Mouse (Mus musculus): ENCODE measurements around the gene Gpx1.
"Not testable (repeated sequence)": the region's sequence is repeated elsewhere in the genome, so short reads cannot be mapped to it uniquely, and the experiment has no call there.

Gpx1 gene

GRCm38 (mm10) chr9:108338886-108339781 is at the start of gene Gpx1:
Gpx1 (plus strand) TSS chr9:108338903.
- DNase-seq (ENCODE audit: low spot score): peak; percentile 88

DNA sequence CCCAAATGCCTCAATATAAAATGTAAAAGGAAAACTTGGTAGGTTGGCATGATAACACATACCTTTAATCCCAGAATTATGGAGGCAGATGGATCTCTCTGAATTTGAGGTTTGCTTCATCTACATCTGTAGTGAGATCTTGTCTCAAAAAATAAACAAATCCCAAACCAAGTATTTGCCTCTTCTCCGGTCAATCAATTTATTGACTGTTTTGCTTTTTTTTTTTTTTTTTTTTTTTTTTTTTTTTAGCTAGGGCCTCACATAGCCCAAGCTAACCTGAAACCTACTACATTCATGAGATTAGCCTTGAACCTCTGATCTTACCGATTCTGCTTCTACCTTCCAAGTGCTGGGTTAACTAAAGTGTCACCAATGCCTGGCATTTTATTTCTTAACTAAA is 49.4 kb upstream of the Gpx1 start:
- DNase-seq (ENCODE audit: low spot score): no peak

DNA sequence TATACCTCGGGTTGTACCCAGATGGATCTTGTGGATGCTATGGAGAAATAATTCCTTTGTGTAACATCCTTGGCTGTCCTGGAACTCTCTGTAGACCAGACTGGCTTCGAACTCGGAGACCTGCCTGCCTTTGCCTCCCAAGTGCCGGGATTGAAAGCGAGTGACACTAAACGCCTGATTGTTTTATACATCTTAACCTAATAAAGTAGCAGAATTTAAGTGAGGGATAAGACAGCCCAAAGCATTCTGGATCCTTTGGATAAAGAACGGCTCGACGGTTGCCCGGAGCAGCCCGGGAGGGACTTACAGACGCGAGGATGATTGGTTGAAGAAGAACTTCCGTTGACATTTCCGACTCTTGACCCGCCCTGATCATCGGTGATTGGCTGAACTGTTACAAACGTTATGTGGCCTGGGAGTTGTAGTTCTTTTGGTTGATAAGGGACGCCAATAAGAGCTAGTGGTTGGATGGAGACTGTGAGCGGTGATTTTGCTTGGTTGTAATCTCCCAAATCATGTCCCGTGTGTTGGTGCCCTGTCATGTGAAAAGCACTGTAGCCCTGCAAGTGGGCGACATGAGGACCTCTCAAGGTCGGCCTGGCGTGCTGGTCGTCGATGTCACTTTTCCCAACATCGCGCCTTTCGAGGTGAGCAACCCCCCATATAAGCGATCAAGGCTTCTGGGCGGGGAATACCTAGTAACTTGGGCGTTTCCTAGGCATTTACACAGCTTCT is 48.5 kb upstream of the Gpx1 start, which contains the start of gene Nicn1:
TSS of gene Nicn1 (plus strand) at position 414 of the 735 bp plus-strand sequence.
- peak; percentile 91 for DNase-seq (ENCODE audit: low spot score)

DNA sequence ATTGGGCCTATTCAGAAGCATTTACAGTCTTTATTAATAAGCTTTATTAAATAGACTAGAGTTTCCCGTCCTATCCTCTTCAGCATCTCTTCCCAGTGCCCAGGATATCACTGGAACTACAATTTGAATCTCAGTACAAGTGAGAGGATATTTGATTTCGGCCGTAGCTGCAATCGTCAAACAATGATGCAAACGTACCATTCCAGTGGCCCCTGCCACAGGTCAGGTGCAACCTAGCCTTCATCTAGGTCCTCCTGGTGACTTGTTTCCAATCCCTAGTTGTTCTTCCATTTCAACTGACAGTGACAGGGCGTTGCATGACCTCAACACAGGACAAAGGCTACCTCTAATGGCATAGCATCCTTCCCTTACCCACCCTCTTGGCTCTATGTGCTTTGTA is 47.9 kb upstream of the Gpx1 start:
- no peak for DNase-seq (ENCODE audit: low spot score)

DNA sequence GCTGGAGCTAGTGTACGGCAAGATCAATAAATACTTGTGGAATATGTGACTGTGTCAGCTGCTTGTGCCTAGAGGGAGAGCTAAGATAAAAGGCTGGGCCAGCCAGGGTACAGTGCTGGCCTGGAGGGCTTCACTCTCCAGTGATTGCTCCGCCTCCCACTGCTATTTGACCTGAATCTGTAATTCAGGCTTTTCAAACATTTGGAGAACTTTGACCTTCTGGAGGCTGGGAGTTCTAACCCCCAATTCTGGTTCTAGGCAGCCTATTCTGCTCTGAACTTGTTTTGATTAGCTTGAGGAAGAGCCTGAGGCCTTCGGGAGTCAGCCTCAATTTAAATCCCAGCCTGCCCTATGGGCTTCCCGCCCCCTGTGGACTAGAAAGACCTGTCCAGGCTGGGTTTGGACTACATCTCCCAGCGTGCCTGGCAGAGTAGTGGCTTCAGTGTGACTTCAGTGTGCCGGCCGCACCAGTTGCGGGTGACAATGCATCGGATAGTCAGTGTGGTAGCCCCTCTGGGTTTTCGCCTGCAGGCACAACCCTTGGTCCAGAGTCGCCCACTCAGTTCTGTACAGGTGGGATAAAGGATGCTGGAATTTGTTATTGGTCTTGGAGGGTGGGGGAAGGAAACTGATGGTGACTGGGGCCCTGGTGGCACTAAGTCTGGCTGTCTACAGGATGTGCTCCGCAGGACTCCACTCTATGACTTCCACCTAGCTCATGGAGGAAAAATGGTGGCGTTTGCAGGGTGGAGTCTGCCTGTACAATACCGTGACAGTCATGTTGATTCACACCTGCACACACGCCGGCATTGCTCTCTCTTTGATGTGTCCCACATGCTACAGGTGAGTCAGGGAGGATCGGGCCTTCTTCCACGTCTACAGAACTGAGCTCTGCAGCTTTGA is 42.0 kb upstream of the Gpx1 start, which contains the start of gene Amt:
TSS of gene Amt (plus strand) at position 401 of the 903 bp plus-strand sequence.
- DNase-seq (ENCODE audit: low spot score): no peak

- DNase-seq (ENCODE audit: low spot score): no peak
These were observed 36.9 kb upstream of the Gpx1 start for GRCm38 (mm10) chr9:108301853-108302252.

- no peak for DNase-seq (ENCODE audit: low spot score)
These were observed 34.0 kb upstream of the Gpx1 start for GRCm38 (mm10) chr9:108304716-108305115.

GRCm38 (mm10) chr9:108305170-108305569 is 33.5 kb upstream of the Gpx1 start:
- no peak for DNase-seq (ENCODE audit: low spot score)

GRCm38 (mm10) chr9:108305629-108306520 is 32.8 kb upstream of the Gpx1 start, which contains the start of the genes Rhoa and Tcta:
Rhoa (plus strand) TSS chr9:108306129.
Tcta (minus strand) TSS chr9:108306160.
- DNase-seq (ENCODE audit: low spot score): peak; percentile 99

DNA sequence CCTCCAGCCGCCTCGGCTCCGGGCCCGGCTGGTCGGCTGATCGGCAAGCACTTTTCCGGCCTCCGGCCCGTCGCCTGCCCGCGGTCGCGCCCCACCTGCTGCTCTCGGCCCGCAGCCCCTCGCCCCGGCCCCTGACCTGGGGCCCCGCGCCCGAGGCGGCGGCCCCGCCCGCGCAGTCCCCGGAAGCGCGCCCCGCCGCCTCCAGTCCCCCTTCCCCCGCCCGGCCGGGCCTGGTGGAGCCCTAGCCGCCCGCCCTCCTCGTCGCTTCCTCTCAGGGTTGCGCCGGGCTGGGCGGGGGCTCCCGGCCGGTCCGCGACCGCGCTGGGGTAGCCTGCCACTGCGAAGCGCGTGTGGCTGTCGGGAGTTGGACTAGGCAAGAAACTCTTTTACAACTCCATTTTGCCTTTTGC is 32.1 kb upstream of the Gpx1 start:
- DNase-seq (ENCODE audit: low spot score): no peak

DNA sequence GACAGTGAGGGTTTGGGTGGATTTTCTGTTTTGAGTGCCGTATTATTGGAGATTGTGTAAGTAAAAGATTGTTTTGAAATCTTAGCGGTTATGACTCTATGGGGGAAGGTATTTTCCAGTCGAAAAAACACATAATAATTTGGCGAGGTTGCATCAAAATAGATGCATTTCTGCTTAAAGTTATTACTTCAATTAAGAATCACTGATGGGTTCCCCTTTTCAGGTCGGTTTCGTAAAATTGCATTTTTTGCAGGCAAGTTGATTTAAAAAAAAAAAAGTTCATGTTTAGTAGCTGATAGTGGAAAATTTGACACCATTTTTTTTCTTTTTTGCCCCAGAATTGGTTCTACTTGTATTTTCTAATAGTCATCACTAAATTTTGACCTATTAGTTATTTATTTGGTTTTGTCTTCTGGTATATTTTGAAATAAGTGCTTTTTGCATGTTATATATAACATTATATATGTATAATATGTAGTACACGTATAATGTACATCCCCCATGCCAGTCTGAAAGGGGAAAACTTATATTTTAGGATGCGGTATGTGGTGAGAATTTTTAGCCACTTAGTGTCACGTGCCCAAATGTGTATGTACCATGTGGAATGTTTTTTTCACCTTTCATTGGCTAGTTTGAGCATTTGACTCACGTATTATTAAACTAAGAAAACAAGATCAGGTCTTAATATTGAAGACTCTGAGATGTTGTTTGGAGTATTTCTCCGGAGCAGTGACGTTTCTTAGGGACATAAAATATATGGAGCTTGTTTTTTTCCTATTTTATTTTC is 31.5 kb upstream of the Gpx1 start:
- no peak for DNase-seq (ENCODE audit: low spot score)

DNA sequence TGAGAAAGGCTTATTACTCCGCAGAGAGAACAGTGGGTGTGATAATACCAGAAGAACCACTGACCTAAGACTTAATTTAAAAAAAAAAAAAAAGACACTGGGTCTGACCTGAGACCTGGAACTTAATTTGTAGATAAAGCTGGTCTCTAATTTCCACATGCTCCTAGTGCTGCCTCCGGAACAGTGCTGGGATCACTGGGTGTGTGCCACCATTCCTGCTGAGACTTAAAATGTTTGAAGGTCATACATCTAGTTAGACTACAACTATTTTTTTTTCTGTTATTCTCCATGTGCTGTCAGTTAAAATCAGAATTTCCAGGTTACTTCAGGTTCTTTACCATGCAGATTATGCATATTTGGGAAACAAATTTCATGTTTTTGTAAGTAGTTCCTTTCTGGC is 30.6 kb upstream of the Gpx1 start:
- DNase-seq (ENCODE audit: low spot score): no peak

- no peak for DNase-seq (ENCODE audit: low spot score)
These were observed 21.1 kb upstream of the Gpx1 start for GRCm38 (mm10) chr9:108317572-108317971.

DNA sequence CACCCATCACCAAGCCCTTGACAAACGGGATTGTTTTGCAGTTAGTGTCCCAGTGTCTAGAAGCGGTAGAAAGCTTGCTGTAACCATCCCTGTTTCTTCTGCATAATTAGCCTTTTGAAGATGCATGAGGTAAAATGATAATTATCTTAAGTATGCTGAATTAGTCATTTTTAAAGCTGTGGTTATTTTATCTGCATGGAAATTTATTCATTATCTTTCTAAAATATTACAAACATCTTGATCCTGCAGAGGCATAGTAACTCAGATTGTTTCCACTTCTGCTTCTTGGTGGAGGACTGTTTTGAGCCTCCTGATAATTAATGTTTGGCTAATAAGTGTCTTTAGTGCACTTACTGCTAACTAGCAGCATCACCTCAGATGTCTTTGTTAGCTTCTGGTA is 20.2 kb upstream of the Gpx1 start:
- no peak for DNase-seq (ENCODE audit: low spot score)

DNA sequence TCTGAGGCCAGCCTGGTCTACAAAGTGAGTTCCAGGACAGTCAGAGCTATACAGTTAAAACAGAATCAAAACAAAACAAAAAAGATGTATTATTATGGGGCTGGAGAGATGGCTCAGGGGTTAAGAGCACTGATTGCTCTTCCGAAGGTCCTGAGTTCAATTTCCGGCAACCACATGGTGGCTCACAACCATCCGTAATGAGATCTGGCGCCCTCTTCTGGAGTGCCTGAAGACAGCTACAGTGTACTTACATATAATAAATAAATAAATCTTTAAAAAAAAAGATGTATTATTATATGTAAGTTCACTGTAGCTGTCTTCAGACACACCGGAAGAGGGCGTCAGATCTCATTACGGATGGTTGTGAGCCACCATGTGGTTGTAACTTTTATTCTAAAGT is 16.6 kb upstream of the Gpx1 start:
- not testable (repeated sequence) for DNase-seq (ENCODE audit: low spot score)

- DNase-seq (ENCODE audit: low spot score): no peak
These were observed 13.9 kb upstream of the Gpx1 start for GRCm38 (mm10) chr9:108324784-108325183.

- DNase-seq (ENCODE audit: low spot score): no peak
These were observed 12.9 kb upstream of the Gpx1 start for GRCm38 (mm10) chr9:108325811-108326210.

- DNase-seq (ENCODE audit: low spot score): no peak
These were observed 704 bp upstream of the Gpx1 start for GRCm38 (mm10) chr9:108337848-108338550.

DNA sequence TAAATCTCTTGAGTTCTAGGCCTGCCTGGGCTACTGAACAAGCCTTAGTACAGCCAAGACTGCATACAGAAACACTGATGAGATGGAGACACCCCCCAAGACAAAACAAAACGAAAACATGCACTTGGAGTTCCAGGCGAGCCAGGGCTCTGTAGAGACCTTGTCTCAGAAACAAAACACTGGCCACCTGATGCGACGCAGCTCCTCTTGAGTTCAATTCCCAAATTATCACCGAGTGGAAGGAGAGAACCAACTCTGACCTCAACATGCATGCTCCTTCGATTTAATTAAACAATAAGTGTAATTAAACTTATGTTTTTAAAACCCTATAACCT is 185 bp upstream of the Gpx1 start:
- DNase-seq (ENCODE audit: low spot score): no peak

- no peak for DNase-seq (ENCODE audit: low spot score)
These were observed 1.2 kb downstream of the Gpx1 start for GRCm38 (mm10) chr9:108339886-108340257.

All from testis, postnatal 14 days (tissue).